8 mouse cellular contexts compared by ENCODE assay signal in genomic region chr11:58978027-58978705, GRCm38 (mm10). TPM values are rescaled to one million over a fixed set of nuclear protein-coding genes. Genes with fewer than 3 reads are reported as not detected.
DNase-seq lines count a peak whose midpoint lies in the region; ATAC-seq and TF ChIP-seq lines count a peak whose summit lies in the region.

Gene Trim11 (plus strand): TSS chr11:58978093.

- peak within 1 kb of the TSS; percentile 43; the same call in 1 of the 2 replicates for H3K27ac ChIP-seq in cortical plate, adult 2 months (ENCODE audit: insufficient read depth, low read length)
- peak within 1 kb of the TSS; percentile 77 for H3K27ac ChIP-seq in limb, embryonic 14.5 days (replicated peaks; ENCODE audit: low read depth, low read length)
- peak within 1 kb of the TSS; percentile 76 for H3K27ac ChIP-seq in midbrain, embryonic 15.5 days

- H3K27me3 ChIP-seq in limb, embryonic 14.5 days (ENCODE audit: control insufficient read depth, insufficient read depth, low read length), result no peaks in the 10 kb centered on the region
- H3K27me3 ChIP-seq in midbrain, embryonic 15.5 days (replicated peaks), result no peaks in the 10 kb centered on the region

- no peak for TF ChIP-seq CTCF in cortical plate, adult 2 months (IDR thresholded peaks at IDR 0.05; ENCODE audit: extremely low read depth, insufficient read depth, low read length)

- under 1% methylated on average over 49 of the region's 64 CpGs for WGBS in limb, embryonic 14.5 days
- under 1% methylated on average over 64 of the region's 64 CpGs for WGBS in midbrain, embryonic 15.5 days

- DNase-seq in urinary bladder, adult 18-20 months (ENCODE audit: low spot score in 2 of 2), result peak; percentile 33 to 61
- DNase-seq in urinary bladder, postnatal 10 days (ENCODE audit: low spot score), result no peak
- peak; percentile 72 to 76 for DNase-seq in heart, adult 18-20 months
- DNase-seq in kidney, adult 11 months, result peak; percentile 50
- peak; percentile 76 for DNase-seq in limb, embryonic 14.5 days (ENCODE audit: low spot score)
- peak; percentile 73 to 74 for DNase-seq in spleen, postnatal 36 days (ENCODE audit: low spot score in 2 of 2)

- H3K36me3 ChIP-seq in limb, embryonic 14.5 days (ENCODE audit: control insufficient read depth, insufficient read depth, low read length), result peaks cover 21% of the 10 kb centered on the region
- peaks cover 10% of the 10 kb centered on the region; the same call in 1 of the 2 replicates for H3K36me3 ChIP-seq in midbrain, embryonic 15.5 days (replicated peaks)

- ATAC-seq in limb, embryonic 14.5 days (ENCODE audit: low FRiP score, low read depth), result peak; percentile 67
- ATAC-seq in midbrain, embryonic 15.5 days (replicated peaks), result peak; percentile 88

- H3K9ac ChIP-seq in limb, embryonic 14.5 days (ENCODE audit: low read depth, low read length, severe bottlenecking), result peak within 1 kb of the TSS; percentile 89
- peak within 1 kb of the TSS; percentile 85 for H3K9ac ChIP-seq in midbrain, embryonic 15.5 days

- peaks cover 9% of the 10 kb centered on the region; the same call in 1 of the 2 replicates for H3K4me1 ChIP-seq in cortical plate, adult 2 months (ENCODE audit: control insufficient read depth, insufficient read depth, low read length)
- peaks cover 15% of the 10 kb centered on the region for H3K4me1 ChIP-seq in limb, embryonic 14.5 days (ENCODE audit: control insufficient read depth, insufficient read depth, low read length)
- peaks cover 50% of the 10 kb centered on the region for H3K4me1 ChIP-seq in midbrain, embryonic 15.5 days

- peak within 1 kb of the TSS; percentile 95 for H3K4me2 ChIP-seq in limb, embryonic 14.5 days (replicated peaks; ENCODE audit: low read depth, low read length, severe bottlenecking)
- H3K4me2 ChIP-seq in midbrain, embryonic 15.5 days, result peak within 1 kb of the TSS; percentile 99

- TF ChIP-seq POLR2A in cortical plate, adult 2 months (IDR thresholded peaks at IDR 0.05; ENCODE audit: extremely low read depth, insufficient read depth, low read length), result peak; percentile 74; the same call in 1 of the 2 replicates
- no peak for TF ChIP-seq POLR2A in limb, embryonic 14.5 days (IDR thresholded peaks at IDR 0.05; ENCODE audit: borderline replicate concordance, extremely low read depth, insufficient read depth, insufficient read length)

- H3K9me3 ChIP-seq in limb, embryonic 14.5 days (ENCODE audit: control insufficient read depth, low read length), result no peaks in the 10 kb centered on the region
- H3K9me3 ChIP-seq in midbrain, embryonic 15.5 days, result no peaks in the 10 kb centered on the region

- H3K4me3 ChIP-seq in cortical plate, adult 2 months (ENCODE audit: insufficient read depth, low read length), result peak within 1 kb of the TSS; percentile 80
- H3K4me3 ChIP-seq in limb, embryonic 14.5 days (replicated peaks; ENCODE audit: low read length), result peak within 1 kb of the TSS; percentile 99
- peak within 1 kb of the TSS; percentile 93 for H3K4me3 ChIP-seq in midbrain, embryonic 15.5 days

RNA-seq across cellular contexts. Expression of gene Trim11, which starts in this region (rescaled TPM):
- 25.9 and 26.7 TPM in 2 replicates for polyA plus RNA-seq in cortical plate, adult 2 months (2012; rRNA removed)
- 10 to 100 TPM; 15.2 to 15.4 TPM for total RNA-seq in heart, adult 18-20 months (2021)
- 29.7 and 34.2 TPM in 2 replicates for polyA plus RNA-seq in limb, embryonic 14.5 days (2012; rRNA removed)
- 21.4 and 21.5 TPM in 2 replicates for polyA plus RNA-seq in limb, embryonic 14.5 days (2014; fragmentation: Nextera tagmentation; extraction: Ambion mirVana)
- polyA plus RNA-seq in midbrain, embryonic 15.5 days (2015; fragmentation: Nextera tagmentation; extraction: Ambion mirVana), result 22.1 and 24.1 TPM in 2 replicates
